Mouse (Mus musculus): Measurements from ENCODE around the gene Gpr119. TPM values are rescaled to one million over a fixed set of nuclear protein-coding genes. Genes with fewer than 3 reads are reported as not detected.

The Gpr119 gene
- polyA plus RNA-seq, 1 experiment from 2014 or later: 0.09 TPM

DNA sequence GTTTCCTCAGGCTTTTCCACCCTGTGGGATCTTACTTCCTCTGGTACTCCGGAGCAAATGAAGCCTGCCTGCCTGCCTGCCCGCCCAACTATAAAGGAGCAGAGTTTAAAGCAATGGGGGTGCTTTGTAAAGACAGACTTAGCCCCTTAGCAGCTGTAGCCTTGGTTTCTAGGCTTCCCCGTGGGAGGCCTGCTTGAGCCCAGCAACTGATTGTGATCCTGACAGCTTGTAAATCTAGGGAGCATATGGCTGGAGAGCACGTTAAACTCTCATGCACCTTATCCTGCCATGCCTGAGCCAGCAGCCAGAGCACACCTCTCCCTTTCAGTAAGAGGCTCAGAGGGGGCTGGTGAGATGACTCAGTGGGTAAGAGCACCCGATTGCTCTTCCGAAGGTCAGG, 7.5 kb downstream of the Gpr119 start:
- no peaks in the 10 kb centered on the region for H3K36me3 ChIP-seq (ENCODE audit: control insufficient read depth, insufficient read depth, low read length)
- ATAC-seq (ENCODE audit: low FRiP score, low TSS enrichment): no peak
- H3K9me3 ChIP-seq (ENCODE audit: control insufficient read depth, low read length): no peaks in the 10 kb centered on the region
- whole genome bisulfite sequencing: 32% methylated on average over 6 of the region's 6 CpGs
- no peaks in the 10 kb centered on the region for H3K4me1 ChIP-seq (ENCODE audit: control insufficient read depth, insufficient read depth, low read length)
- no peak overlapping the region for H3K9ac ChIP-seq (replicated peaks; ENCODE audit: low read length)
- peak; percentile 23 for DNase-seq
- no peaks in the 10 kb centered on the region for H3K27me3 ChIP-seq (ENCODE audit: control insufficient read depth, insufficient read depth, low read length)
- H3K4me3 ChIP-seq (replicated peaks; ENCODE audit: low read depth, low read length): no peak overlapping the region
- no peak overlapping the region for H3K4me2 ChIP-seq (ENCODE audit: low read length)
- no peak overlapping the region for H3K27ac ChIP-seq (replicated peaks; ENCODE audit: low read depth, low read length)

DNA sequence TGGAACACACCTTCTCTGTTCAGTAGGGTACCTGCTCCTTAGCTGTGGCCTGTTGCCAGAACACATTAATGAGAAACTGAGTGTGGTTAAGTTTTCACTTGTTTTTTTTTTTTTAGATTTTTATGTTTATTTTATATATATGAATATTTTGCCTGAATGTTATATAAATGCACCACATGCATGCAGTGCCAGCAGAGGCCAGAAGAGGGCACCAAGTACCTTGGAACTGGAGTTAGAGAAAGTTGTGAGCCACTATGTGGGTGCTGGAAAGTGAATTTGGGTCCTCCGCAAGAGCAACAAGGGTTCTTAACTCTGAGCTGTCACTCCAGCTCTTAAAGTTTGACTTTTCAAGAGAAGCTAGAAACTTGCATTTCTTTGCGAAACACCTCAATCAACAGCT, 30.2 kb downstream of the Gpr119 start:
- no peak overlapping the region for H3K4me3 ChIP-seq (replicated peaks; ENCODE audit: low read depth, low read length)
- H3K4me2 ChIP-seq (ENCODE audit: low read length): no peak overlapping the region
- H3K27ac ChIP-seq (replicated peaks; ENCODE audit: low read depth, low read length): no peak overlapping the region
- ATAC-seq (ENCODE audit: low FRiP score, low TSS enrichment): no peak
- H3K9me3 ChIP-seq (ENCODE audit: control insufficient read depth, low read length): no peaks in the 10 kb centered on the region
- peak; percentile 21 for DNase-seq
- 91% methylated on average over 2 of the region's 2 CpGs for WGBS
- H3K27me3 ChIP-seq (ENCODE audit: control insufficient read depth, insufficient read depth, low read length): no peaks in the 10 kb centered on the region
- H3K9ac ChIP-seq (replicated peaks; ENCODE audit: low read length): no peak overlapping the region
- peaks cover 12% of the 10 kb centered on the region; the same call in 1 of the 2 replicates for H3K36me3 ChIP-seq (ENCODE audit: control insufficient read depth, insufficient read depth, low read length)
- H3K4me1 ChIP-seq (ENCODE audit: control insufficient read depth, insufficient read depth, low read length): no peaks in the 10 kb centered on the region

DNA sequence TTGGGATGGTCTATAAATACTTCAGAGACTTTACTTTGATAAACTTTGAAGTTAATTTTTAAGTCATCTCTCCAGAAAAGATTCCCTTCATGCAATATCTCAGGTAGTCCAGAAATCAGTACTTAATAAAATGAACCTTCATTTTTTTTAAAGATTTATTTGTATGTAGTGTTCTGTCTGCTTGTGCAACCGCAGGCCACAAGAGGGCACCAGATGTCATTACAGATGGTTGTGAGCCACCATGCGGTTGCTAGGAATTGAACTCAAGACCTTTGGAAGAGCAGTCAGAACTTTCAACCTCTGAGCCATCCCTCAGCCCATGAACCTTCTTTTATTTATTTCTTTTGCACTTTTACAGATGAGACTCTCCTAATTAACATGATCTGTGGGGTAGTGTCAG, 37.2 kb downstream of the Gpr119 start:
- WGBS: 69% methylated on average over 2 of the region's 2 CpGs
- no peak overlapping the region for H3K4me2 ChIP-seq (ENCODE audit: low read length)
- H3K4me3 ChIP-seq (replicated peaks; ENCODE audit: low read depth, low read length): no peak overlapping the region
- H3K27ac ChIP-seq (replicated peaks; ENCODE audit: low read depth, low read length): no peak overlapping the region
- H3K9ac ChIP-seq (replicated peaks; ENCODE audit: low read length): no peak overlapping the region
- 0 out of 2 replicates have a peak, but pooled peaks cover 3% of the 10 kb centered on the region for H3K36me3 ChIP-seq (ENCODE audit: control insufficient read depth, insufficient read depth, low read length)
- H3K27me3 ChIP-seq (ENCODE audit: control insufficient read depth, insufficient read depth, low read length): no peaks in the 10 kb centered on the region
- no peaks in the 10 kb centered on the region for H3K4me1 ChIP-seq (ENCODE audit: control insufficient read depth, insufficient read depth, low read length)
- ATAC-seq (ENCODE audit: low FRiP score, low TSS enrichment): no peak
- no peaks in the 10 kb centered on the region for H3K9me3 ChIP-seq (ENCODE audit: control insufficient read depth, low read length)
- peak; percentile 1 for DNase-seq

DNA sequence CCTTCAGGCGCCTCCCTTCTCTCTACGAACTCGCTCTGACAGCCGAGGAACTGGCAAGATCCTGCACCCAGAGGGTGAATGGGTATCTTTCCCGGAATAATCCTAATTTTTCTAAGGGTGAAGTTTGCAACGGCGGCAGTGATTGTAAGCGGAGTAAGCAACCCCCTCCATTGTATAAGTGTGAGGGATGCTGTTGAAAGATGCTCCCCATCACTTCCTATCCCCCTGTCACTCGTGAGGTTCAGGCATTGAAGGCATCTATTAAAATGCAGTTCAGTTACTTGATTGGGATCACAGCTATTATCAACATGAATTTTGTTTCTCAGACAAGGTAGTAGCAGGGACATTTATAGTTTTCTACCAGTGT, 50.2 kb downstream of the Gpr119 start:
- no peaks in the 10 kb centered on the region for H3K27me3 ChIP-seq (ENCODE audit: control insufficient read depth, insufficient read depth, low read length)
- H3K4me3 ChIP-seq (replicated peaks; ENCODE audit: low read depth, low read length): peak overlapping the region; percentile 46
- peak overlapping the region; percentile 57 for H3K4me2 ChIP-seq (ENCODE audit: low read length)
- no peak for DNase-seq
- no peak for ATAC-seq (ENCODE audit: low FRiP score, low TSS enrichment)
- no peaks in the 10 kb centered on the region for H3K36me3 ChIP-seq (ENCODE audit: control insufficient read depth, insufficient read depth, low read length)
- H3K4me1 ChIP-seq (ENCODE audit: control insufficient read depth, insufficient read depth, low read length): no peaks in the 10 kb centered on the region
- 25% methylated on average over 9 of the region's 9 CpGs for WGBS
- H3K9me3 ChIP-seq (ENCODE audit: control insufficient read depth, low read length): no peaks in the 10 kb centered on the region
- H3K27ac ChIP-seq (replicated peaks; ENCODE audit: low read depth, low read length): peak overlapping the region; percentile 81
- H3K9ac ChIP-seq (replicated peaks; ENCODE audit: low read length): peak overlapping the region; percentile 44; the same call in 1 of the 2 replicates

DNA sequence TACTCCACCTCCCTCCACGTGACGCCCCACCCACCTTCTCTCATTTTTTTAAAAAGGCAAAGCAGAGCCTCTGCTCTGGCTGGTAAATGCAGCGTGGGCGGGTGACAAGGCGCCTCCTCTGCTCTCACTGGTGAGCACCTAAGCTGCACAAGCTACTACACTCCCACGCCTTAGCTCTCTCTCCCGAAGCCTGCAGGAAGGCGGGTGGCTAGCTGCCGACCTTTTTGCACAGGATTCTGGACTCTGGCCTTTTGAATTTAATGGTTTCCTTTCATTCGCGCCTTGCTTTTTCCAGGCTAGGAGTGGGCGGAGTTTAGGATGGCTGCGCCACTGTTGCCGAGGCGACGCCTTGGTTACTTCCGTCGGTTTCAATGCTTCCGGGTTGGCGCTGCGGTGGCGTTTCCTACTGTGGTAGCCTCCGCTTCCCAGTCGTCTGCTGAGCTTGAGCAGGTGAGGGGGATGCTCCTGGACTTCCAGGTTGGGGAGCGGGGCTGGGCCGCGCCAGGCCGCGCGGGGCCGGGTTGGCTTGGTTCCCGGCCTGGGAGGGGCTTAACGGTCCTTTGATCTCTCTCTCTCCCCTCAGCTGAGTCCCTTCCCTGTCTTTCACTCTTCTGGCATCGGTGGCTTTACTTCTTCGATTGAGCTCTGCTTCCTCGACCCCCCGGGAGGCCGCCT, 50.8 kb downstream of the Gpr119 start, which contains the start of gene Slc25a14:
TSS of gene Slc25a14 (plus strand) at position 35 of the 675 bp plus-strand sequence.
- Histone ChIP-seq H3K4me3 (replicated peaks; ENCODE audit: low read depth, low read length) (peak within 1 kb of the TSS; percentile 46), H3K4me2 (ENCODE audit: low read length) (peak within 1 kb of the TSS; percentile 57), H3K4me1 (ENCODE audit: control insufficient read depth, insufficient read depth, low read length) (no peaks in the 10 kb centered on the region), H3K27me3 (ENCODE audit: control insufficient read depth, insufficient read depth, low read length) (no peaks in the 10 kb centered on the region), H3K27ac (replicated peaks; ENCODE audit: low read depth, low read length) (peak within 1 kb of the TSS; percentile 81), H3K36me3 (ENCODE audit: control insufficient read depth, insufficient read depth, low read length) (no peaks in the 10 kb centered on the region), H3K9ac (replicated peaks; ENCODE audit: low read length) (peak within 1 kb of the TSS; percentile 48), H3K9me3 (ENCODE audit: control insufficient read depth, low read length) (no peaks in the 10 kb centered on the region)
- peak; percentile 94 for ATAC-seq (ENCODE audit: low FRiP score, low TSS enrichment)
- peak; percentile 91 for DNase-seq
- WGBS: 30% methylated on average over 38 of the region's 38 CpGs

DNA sequence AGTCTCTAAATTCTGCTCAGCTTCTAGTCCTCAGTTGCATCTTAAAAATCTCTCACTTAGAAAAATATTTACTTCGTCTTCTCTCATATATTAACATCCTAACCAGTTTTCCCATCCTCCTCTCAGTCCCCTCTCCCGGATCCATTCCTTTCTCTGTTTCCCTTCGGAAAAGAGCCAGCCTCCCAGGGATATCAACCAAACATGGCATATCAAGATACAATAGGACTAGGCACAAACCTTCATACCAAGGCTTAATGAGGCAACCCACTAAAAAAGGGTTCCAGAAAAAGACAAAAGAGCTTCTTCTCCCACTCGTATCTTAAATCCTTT, 51.3 kb downstream of the Gpr119 start:
- peak overlapping the region; percentile 53 for H3K4me2 ChIP-seq (ENCODE audit: low read length)
- peak overlapping the region; percentile 46 for H3K4me3 ChIP-seq (replicated peaks; ENCODE audit: low read depth, low read length)
- DNase-seq (no peak), ATAC-seq (ENCODE audit: low FRiP score, low TSS enrichment) (peak; percentile 16; the same call in 1 of the 2 replicates)
- no peaks in the 10 kb centered on the region for H3K36me3 ChIP-seq (ENCODE audit: control insufficient read depth, insufficient read depth, low read length)
- H3K27ac ChIP-seq (replicated peaks; ENCODE audit: low read depth, low read length): peak overlapping the region; percentile 81
- no peaks in the 10 kb centered on the region for H3K4me1 ChIP-seq (ENCODE audit: control insufficient read depth, insufficient read depth, low read length)
- no peaks in the 10 kb centered on the region for H3K27me3 ChIP-seq (ENCODE audit: control insufficient read depth, insufficient read depth, low read length)
- H3K9ac ChIP-seq (replicated peaks; ENCODE audit: low read length): peak overlapping the region; percentile 48
- no peaks in the 10 kb centered on the region for H3K9me3 ChIP-seq (ENCODE audit: control insufficient read depth, low read length)
- 23% methylated on average over 4 of the region's 4 CpGs for WGBS

Small RNA genes within 50 kb of the gene (microRNA-seq; reads per million reads assigned to microRNA genes)
- gene Gm27828: not detected

Other genes starting within 250 kb of the Gpr119 start
- gene Elf4, start 211.3 kb downstream of the Gpr119 start, polyA plus RNA-seq (2014; fragmentation: Nextera tagmentation; extraction: Ambion mirVana): 0.20 and 0.95 TPM in 2 replicates
- 28.5 and 38.8 TPM in 2 replicates for gene Aifm1, start 160.9 kb downstream of the Gpr119 start, polyA plus RNA-seq (2014; fragmentation: Nextera tagmentation; extraction: Ambion mirVana)
- gene Rab33a, start 155.2 kb downstream of the Gpr119 start, polyA plus RNA-seq (2014; fragmentation: Nextera tagmentation; extraction: Ambion mirVana): 86.7 and 113 TPM in 2 replicates
- gene Zfp280c, start 80.0 kb downstream of the Gpr119 start, polyA plus RNA-seq (2014; fragmentation: Nextera tagmentation; extraction: Ambion mirVana): 15.7 and 17.2 TPM in 2 replicates
- 40.5 and 42.1 TPM in 2 replicates for gene Slc25a14, start 51.1 kb downstream of the Gpr119 start, polyA plus RNA-seq (2014; fragmentation: Nextera tagmentation; extraction: Ambion mirVana)
- gene Rbmx2, start 20.5 kb upstream of the Gpr119 start, polyA plus RNA-seq (2014; fragmentation: Nextera tagmentation; extraction: Ambion mirVana): 19.3 and 24.6 TPM in 2 replicates
- not detected in 2 replicates for gene Gm595, start 203.2 kb upstream of the Gpr119 start, polyA plus RNA-seq (2014; fragmentation: Nextera tagmentation; extraction: Ambion mirVana)

Measured in midbrain, embryonic 14.5 days (tissue).